Mouse (Mus musculus): ENCODE results near the gene Plxnb1. TPM values are rescaled to one million over a fixed set of nuclear protein-coding genes. Genes with fewer than 3 reads are reported as not detected.

The Plxnb1 gene
- total and polyA plus RNA-seq, 3 experiments: under 0.01 TPM; not detected in 2

DNA sequence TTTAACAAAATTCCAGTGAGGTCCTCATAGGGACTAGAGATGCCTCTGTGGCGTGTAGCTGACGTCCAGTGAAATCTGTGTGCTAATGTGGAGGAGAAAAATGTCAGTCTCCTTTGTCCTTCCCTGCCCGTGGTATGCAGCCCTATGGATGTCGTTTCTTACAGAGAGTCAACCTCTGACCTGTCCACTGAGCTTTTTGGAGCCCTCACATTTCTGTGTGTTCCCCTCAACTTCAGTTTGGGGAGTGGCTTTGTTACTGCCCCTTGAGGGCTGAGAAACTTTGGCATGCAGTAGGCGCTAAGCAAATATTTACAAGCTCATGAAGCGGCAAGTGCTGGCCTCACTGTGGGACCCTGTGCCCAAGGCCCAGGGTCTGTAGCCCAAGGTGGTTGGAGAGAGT lies 2.1 kb downstream of the Plxnb1 start:
- peaks cover 3 to 9% of the 10 kb centered on the region in 2 experiments for H3K36me3 ChIP-seq (replicated peaks in 1 of 2; ENCODE audit: control insufficient read depth in 1 of 2, insufficient read depth in 1 of 2, low read length in 1 of 2)
- H3K4me3 ChIP-seq (replicated peaks in 1 of 3; ENCODE audit: low read depth in 2 of 3, low read length in 2 of 3, poor library complexity in 1 of 3): no peak overlapping the region
- H3K79me2 ChIP-seq (replicated peaks; ENCODE audit: control insufficient read depth, extremely low read depth, insufficient read depth, poor library complexity, severe bottlenecking): no peaks in the 10 kb centered on the region
- H3K9ac ChIP-seq (ENCODE audit: insufficient read depth, low read depth): no peak overlapping the region
- no peak for DNase-seq (ENCODE audit: extremely low read depth)
- H3K27me3 ChIP-seq (replicated peaks): peaks cover 77% of the 10 kb centered on the region
- H3K27ac ChIP-seq (ENCODE audit: insufficient read depth, low read depth): no peak overlapping the region
- peaks cover 4 to 9% of the 10 kb centered on the region in 2 experiments; a peak in 2 of 4 replicates for H3K4me1 ChIP-seq (ENCODE audit: control insufficient read depth in 1 of 2, insufficient read depth in 2 of 2)
- in situ Hi-C loops (cut with MboI; ENCODE audit: low pct_ligation_motif_present, low pct_unique_long_range_greater_than_20kb, low sequenced_read_pairs) (no loop called here), dilution Hi-C loops (cut with MboI; ENCODE audit: extremely low pct_ligation_motif_present, extremely low pct_unique_long_range_greater_than_20kb, low sequenced_read_pairs) (no loop called here)
- H3K4me2 ChIP-seq (ENCODE audit: insufficient read depth, low read depth, poor library complexity, severe bottlenecking): no peak overlapping the region
- TF ChIP-seq TCF12 (IDR thresholded peaks at IDR 0.05; ENCODE audit: low read depth, low read length) (no peak), CHD1 (IDR thresholded peaks at IDR 0.05; ENCODE audit: low read depth, low read length) (no peak), BHLHE40 (IDR thresholded peaks at IDR 0.05; ENCODE audit: low read depth, low read length) (no peak), IRF4 (IDR thresholded peaks at IDR 0.05; ENCODE audit: low read depth, low read length) (no peak), GABPA (IDR thresholded peaks at IDR 0.05; ENCODE audit: insufficient replicate concordance, low read depth, low read length) (no peak), MAX (IDR thresholded peaks at IDR 0.05; ENCODE audit: low read length) (no peak), CTCF (conservative IDR thresholded peaks at IDR 0.05 in 1 of 2, IDR thresholded peaks at IDR 0.05 in 1 of 2; ENCODE audit: low read depth in 2 of 2, low read length in 2 of 2) (no peak), ETS1 (conservative IDR thresholded peaks at IDR 0.05; ENCODE audit: low read depth, low read length) (no peak), HCFC1 (IDR thresholded peaks at IDR 0.05; ENCODE audit: low read depth, low read length) (no peak), EP300 (IDR thresholded peaks at IDR 0.05; ENCODE audit: low read length) (no peak), TBP (conservative IDR thresholded peaks at IDR 0.05; ENCODE audit: low read depth, low read length) (no peak)
- H3K9me3 ChIP-seq (replicated peaks; ENCODE audit: low read length): no peaks in the 10 kb centered on the region

DNA sequence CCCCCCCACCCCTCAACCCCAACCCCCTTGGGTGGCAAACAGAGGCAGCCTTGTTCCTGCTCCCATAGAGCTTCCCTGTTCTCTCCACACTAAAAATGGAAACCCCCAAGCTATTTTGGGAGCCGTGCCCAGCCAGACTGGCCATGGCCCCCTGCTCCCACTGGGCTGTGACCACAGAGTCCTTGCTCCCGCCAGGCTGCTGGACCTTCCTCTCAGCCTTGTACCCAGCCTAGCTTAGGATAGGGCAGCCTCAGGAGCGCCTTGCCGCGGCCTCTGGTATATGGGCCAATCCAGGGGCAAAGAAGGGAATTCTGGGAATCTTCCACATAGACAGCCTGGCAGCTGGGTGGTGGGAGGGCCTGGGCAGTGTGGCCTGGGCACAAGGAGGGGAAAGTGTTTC lies 2.6 kb downstream of the Plxnb1 start:
- H3K79me2 ChIP-seq (replicated peaks; ENCODE audit: control insufficient read depth, extremely low read depth, insufficient read depth, poor library complexity, severe bottlenecking): no peaks in the 10 kb centered on the region
- TF ChIP-seq UBTF (IDR thresholded peaks at IDR 0.05; ENCODE audit: low read depth, low read length) (no peak), JUN (IDR thresholded peaks at IDR 0.05; ENCODE audit: insufficient read depth, low read depth, low read length) (no peak), SIN3A (IDR thresholded peaks at IDR 0.05; ENCODE audit: low read length) (no peak), SMC3 (IDR thresholded peaks at IDR 0.05; ENCODE audit: low read depth, low read length) (no peak), MAZ (IDR thresholded peaks at IDR 0.05; ENCODE audit: low read depth, low read length) (no peak), ZC3H11A (IDR thresholded peaks at IDR 0.05; ENCODE audit: low read depth, low read length) (no peak), JUND (conservative IDR thresholded peaks at IDR 0.05; ENCODE audit: low read depth, low read length) (no peak), CHD2 (IDR thresholded peaks at IDR 0.05; ENCODE audit: low read length) (no peak), MEF2A (IDR thresholded peaks at IDR 0.05; ENCODE audit: borderline replicate concordance, low read depth, low read length) (no peak)
- H3K27ac ChIP-seq (ENCODE audit: insufficient read depth, low read depth): no peak overlapping the region
- in situ Hi-C loops (cut with MboI; ENCODE audit: low pct_ligation_motif_present, low pct_unique_long_range_greater_than_20kb, low sequenced_read_pairs) (no loop called here), dilution Hi-C loops (cut with MboI; ENCODE audit: extremely low pct_ligation_motif_present, extremely low pct_unique_long_range_greater_than_20kb, low sequenced_read_pairs) (no loop called here)
- H3K9ac ChIP-seq (ENCODE audit: insufficient read depth, low read depth): no peak overlapping the region
- H3K27me3 ChIP-seq (replicated peaks): peaks cover 82% of the 10 kb centered on the region
- H3K36me3 ChIP-seq (replicated peaks in 1 of 2; ENCODE audit: control insufficient read depth in 1 of 2, insufficient read depth in 1 of 2, low read length in 1 of 2): peaks cover under 1 to 5% of the 10 kb centered on the region in 2 experiments
- H3K4me1 ChIP-seq (ENCODE audit: control insufficient read depth in 1 of 2, insufficient read depth in 2 of 2): peaks cover 4 to 9% of the 10 kb centered on the region in 2 experiments; a peak in 2 of 4 replicates
- no peak overlapping the region for H3K4me2 ChIP-seq (ENCODE audit: insufficient read depth, low read depth, poor library complexity, severe bottlenecking)
- DNase-seq (ENCODE audit: extremely low read depth): no peak
- no peak overlapping the region for H3K4me3 ChIP-seq (replicated peaks in 1 of 3; ENCODE audit: low read depth in 2 of 3, low read length in 2 of 3, poor library complexity in 1 of 3)
- no peaks in the 10 kb centered on the region for H3K9me3 ChIP-seq (replicated peaks; ENCODE audit: low read length)

Data from CH12.LX (cell line).